Mouse (Mus musculus) heart, postnatal 0 days (tissue): ENCODE measurements around the gene Rassf8. TPM values are rescaled to one million over a fixed set of nuclear protein-coding genes. Genes with fewer than 3 reads are reported as not detected.

Experiments used
- ATAC-seq: fragments of 200-750 bp; cut with Nextera tagmentation; 2 replicates; pipeline ENCODE4 v1.8.0; 2017; ENCODE audit warnings: low read depth, moderate number of reproducible peaks, moderate library complexity; ENCODE audit not compliant: insufficient read depth
- DNase-seq: peaks from one replicate; pipeline ENCODE4 v3.0.0-alpha.2; 2016; ENCODE audit warnings: low spot score
- H3K27ac ChIP-seq: fragments of 300-500 bp; sonication (generic); 2 replicates; pipeline ENCODE4 v1.5.1; 2014; ENCODE audit warnings: low read depth, mild to moderate bottlenecking
- H3K27me3 ChIP-seq: fragments of 300-500 bp; sonication (generic); 2 replicates; pipeline ENCODE4 v1.6.1; 2014; ENCODE audit warnings: low read length, mixed read lengths; ENCODE audit not compliant: control insufficient read depth, insufficient read depth
- H3K36me3 ChIP-seq: fragments of 300-500 bp; sonication (generic); replicated peaks from 2 replicates; pipeline ENCODE4 v1.6.1; 2014; ENCODE audit warnings: low read length, mixed read lengths; ENCODE audit not compliant: control insufficient read depth, insufficient read depth
- H3K4me1 ChIP-seq: fragments of 300-500 bp; sonication (generic); 2 replicates; pipeline ENCODE4 v1.6.1; 2014; ENCODE audit warnings: antibody characterized with exemption; ENCODE audit not compliant: control insufficient read depth, insufficient read depth
- H3K4me2 ChIP-seq: fragments of 300-500 bp; sonication (generic); 2 replicates; pipeline ENCODE4 v1.6.1; 2014; ENCODE audit warnings: low read depth, mild to moderate bottlenecking, low read length, moderate library complexity
- H3K4me3 ChIP-seq: fragments of 300-500 bp; sonication (generic); 2 replicates; pipeline ENCODE4 v1.5.1; 2014; ENCODE audit warnings: low read depth, low read length
- H3K9ac ChIP-seq: fragments of 300-500 bp; sonication (generic); replicated peaks from 2 replicates; pipeline ENCODE4 v1.6.1; 2014; ENCODE audit warnings: low read depth, low read length, mixed read lengths
- H3K9me3 ChIP-seq: fragments of 300-500 bp; sonication (generic); replicated peaks from 2 replicates; pipeline ENCODE4 v1.6.1; 2016; ENCODE audit warnings: low read length; ENCODE audit not compliant: control insufficient read depth
- CTCF ChIP-seq: IDR thresholded peaks from 2 replicates; pipeline ENCODE4 v1.5.1; 2016; ENCODE audit warnings: antibody characterized with exemption, control low read depth, low read depth
- EP300 ChIP-seq: IDR thresholded peaks from 2 replicates; pipeline ENCODE4 v1.6.1; 2016; ENCODE audit warnings: antibody characterized with exemption, low read depth
- WGBS: fragments of 180-500 bp; shearing (Covaris S2); extraction: QIAGEN DNeasy Blood & Tissue Kit; methylation state at CpG from one replicate; pipeline ENCODE4 v1.1.7; 2014; 5-methylcytosine and 5-hydroxymethylcytosine counted together
- polyA plus RNA-seq: library from polyadenylated mRNA; unstranded; fragments of >200 nt; fragmentation: Nextera tagmentation; extraction: Ambion mirVana; gene quantifications from 2 replicates; pipeline ENCODE4 v1.2.1, GENCODE M21; 2015
- total RNA-seq: library from RNA; depleted of rRNA; stranded (reverse); fragments of >200 nt; gene quantifications from 2 replicates; pipeline ENCODE4 v1.2.3, GENCODE M21; 2014; ENCODE audit warnings: low replicate concordance

Rassf8 gene
- total and polyA plus RNA-seq, 2 experiments from 2014 or later: 11.1 to 72.6 TPM

GRCm38 (mm10) chr6:145829062-145829835 is 82.7 kb downstream of the Rassf8 start:
- no peak for TF ChIP-seq EP300
- TF ChIP-seq CTCF: no peak
- no peak for DNase-seq

GRCm38 (mm10) chr6:145830117-145830516 is 83.6 kb downstream of the Rassf8 start:
- peak overlapping the region; percentile 19; the same call in 1 of the 2 replicates for H3K4me2 ChIP-seq
- no peak overlapping the region for H3K9ac ChIP-seq
- H3K27ac ChIP-seq: no peak overlapping the region
- H3K9me3 ChIP-seq: no peaks in the 10 kb centered on the region
- 17% methylated on average over 8 of the region's 8 CpGs for WGBS
- no peak overlapping the region for H3K4me3 ChIP-seq
- DNase-seq (peak; percentile 78), ATAC-seq (peak; percentile 74; the same call in 1 of the 2 replicates)
- peaks cover 7% of the 10 kb centered on the region; the same call in 1 of the 2 replicates for H3K4me1 ChIP-seq
- H3K27me3 ChIP-seq: peaks cover 3% of the 10 kb centered on the region; the same call in 1 of the 2 replicates
- TF ChIP-seq CTCF (peak; percentile 91), EP300 (no peak)
- H3K36me3 ChIP-seq: no peaks in the 10 kb centered on the region; the same call in 1 of the 2 replicates

More at GRCm38 (mm10) chr6:145829062-145829835, 82.7 kb downstream of the Rassf8 start:
- Histone ChIP-seq H3K36me3 (no peaks in the 10 kb centered on the region; the same call in 1 of the 2 replicates), H3K27ac (no peak overlapping the region), H3K4me2 (no peak overlapping the region), H3K27me3 (peaks cover 3% of the 10 kb centered on the region; the same call in 1 of the 2 replicates), H3K9me3 (no peaks in the 10 kb centered on the region), H3K4me3 (no peak overlapping the region), H3K9ac (no peak overlapping the region), H3K4me1 (peaks cover 3% of the 10 kb centered on the region; the same call in 1 of the 2 replicates)
- 75% methylated on average over 16 of the region's 16 CpGs for WGBS
- no peak for ATAC-seq

GRCm38 (mm10) chr6:145830617-145831016 is 84.1 kb downstream of the Rassf8 start:
- Histone ChIP-seq H3K27me3 (peaks cover 3% of the 10 kb centered on the region; the same call in 1 of the 2 replicates), H3K9ac (no peak overlapping the region), H3K4me1 (peaks cover 7% of the 10 kb centered on the region; the same call in 1 of the 2 replicates), H3K9me3 (no peaks in the 10 kb centered on the region), H3K27ac (no peak overlapping the region), H3K36me3 (no peaks in the 10 kb centered on the region), H3K4me3 (no peak overlapping the region), H3K4me2 (peak overlapping the region; percentile 19; the same call in 1 of the 2 replicates)
- TF ChIP-seq EP300 (no peak), CTCF (no peak)
- WGBS: 33% methylated on average over 9 of the region's 9 CpGs
- DNase-seq (no peak), ATAC-seq (peak; percentile 44; the same call in 1 of the 2 replicates)

- Histone ChIP-seq H3K9ac (no peak overlapping the region), H3K27ac (no peak overlapping the region), H3K4me1 (peaks cover 7% of the 10 kb centered on the region; the same call in 1 of the 2 replicates), H3K4me2 (no peak overlapping the region), H3K9me3 (no peaks in the 10 kb centered on the region), H3K36me3 (no peaks in the 10 kb centered on the region), H3K4me3 (no peak overlapping the region), H3K27me3 (peaks cover 3% of the 10 kb centered on the region; the same call in 1 of the 2 replicates)
- DNase-seq: no peak
- no peak for ATAC-seq
- TF ChIP-seq EP300: no peak
- 0 out of 2 replicates have a peak, but pooled peaks have one; percentile 2 for TF ChIP-seq CTCF
- 54% methylated on average over 8 of the region's 8 CpGs for WGBS
These were observed 86.4 kb downstream of the Rassf8 start for GRCm38 (mm10) chr6:145832927-145833326.

GRCm38 (mm10) chr6:145835359-145835758 is 88.8 kb downstream of the Rassf8 start:
- TF ChIP-seq EP300 (no peak), CTCF (no peak)
- 30% methylated on average over 6 of the region's 6 CpGs for WGBS
- ATAC-seq: no peak
- Histone ChIP-seq H3K36me3 (no peaks in the 10 kb centered on the region), H3K9ac (no peak overlapping the region), H3K4me2 (no peak overlapping the region), H3K27me3 (peaks cover 3% of the 10 kb centered on the region; the same call in 1 of the 2 replicates), H3K9me3 (no peaks in the 10 kb centered on the region), H3K4me3 (no peak overlapping the region), H3K4me1 (peaks cover 7% of the 10 kb centered on the region; the same call in 1 of the 2 replicates), H3K27ac (no peak overlapping the region)
- DNase-seq: no peak
